Mouse (Mus musculus): ENCODE results near the gene Slc16a9. TPM values are rescaled to one million over a fixed set of nuclear protein-coding genes. Genes with fewer than 3 reads are reported as not detected.

Slc16a9 gene
- polyA plus RNA-seq, 1 experiment: 1.5 TPM

DNA sequence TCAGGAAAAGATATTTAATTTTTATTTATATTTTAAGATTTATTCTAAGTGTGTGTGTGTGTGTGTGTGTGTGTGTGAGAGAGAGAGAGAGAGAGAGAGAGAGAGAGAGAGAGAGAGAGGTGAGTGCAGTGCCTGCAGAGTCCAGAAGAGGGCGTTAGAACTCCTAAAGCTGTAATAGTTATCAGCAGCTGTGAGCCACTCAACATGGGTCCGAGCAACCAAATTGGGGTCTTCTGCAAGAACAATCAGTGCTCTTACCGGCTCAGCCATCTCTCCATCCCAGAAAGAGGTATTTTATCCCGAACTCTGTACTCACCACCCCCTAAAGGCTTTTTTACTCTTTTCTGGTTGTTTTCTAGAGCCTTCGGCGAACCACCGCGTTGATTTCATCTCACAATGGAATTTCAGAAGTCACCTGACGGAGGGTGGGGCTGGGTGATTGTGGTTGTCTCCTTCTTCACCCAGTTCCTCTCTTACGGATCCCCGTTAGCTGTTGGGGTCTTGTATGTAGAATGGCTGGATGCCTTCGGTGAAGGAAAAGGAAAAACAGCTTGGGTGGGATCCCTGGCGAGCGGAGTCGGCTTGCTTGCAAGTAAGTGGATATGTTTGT, 10.8 kb downstream of the Slc16a9 start:
- no peak for TF ChIP-seq CTCF (IDR thresholded peaks at IDR 0.05; ENCODE audit: control insufficient read depth, insufficient read depth, low read length)
- TF ChIP-seq POLR2A (IDR thresholded peaks at IDR 0.05; ENCODE audit: borderline replicate concordance, control insufficient read depth, low read depth, low read length): no peak
- Histone ChIP-seq H3K4me3 (replicated peaks; ENCODE audit: control insufficient read depth, low read depth, low read length) (no peak overlapping the region), H3K4me1 (ENCODE audit: control insufficient read depth, insufficient read depth, low read length) (no peaks in the 10 kb centered on the region; the same call in 1 of the 2 replicates), H3K27ac (ENCODE audit: control insufficient read depth, insufficient read depth, low read depth, low read length, poor library complexity) (no peak overlapping the region)
- 81% methylated on average over 15 of the region's 15 CpGs for WGBS

DNA sequence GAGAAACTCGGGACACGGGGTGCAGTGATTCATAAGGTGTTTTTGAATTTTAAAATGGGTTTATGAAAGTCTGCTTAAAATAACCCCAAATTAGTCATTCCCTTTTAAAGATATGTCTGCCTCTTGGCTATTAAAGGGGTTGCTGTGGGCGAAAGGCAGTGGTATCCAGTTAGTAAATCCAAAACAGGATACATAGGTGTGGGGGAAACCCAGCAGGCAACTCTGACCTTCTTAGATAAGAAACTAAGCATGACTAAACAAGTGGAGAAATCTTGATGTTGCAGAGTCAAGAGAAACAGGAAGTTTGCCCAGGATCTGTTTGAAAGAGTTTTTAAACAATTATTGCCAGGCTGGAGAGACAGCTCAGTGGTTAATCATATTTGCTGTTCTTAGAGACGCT, 12.1 kb downstream of the Slc16a9 start:
- TF ChIP-seq POLR2A (IDR thresholded peaks at IDR 0.05; ENCODE audit: borderline replicate concordance, control insufficient read depth, low read depth, low read length): no peak
- no peak for TF ChIP-seq CTCF (IDR thresholded peaks at IDR 0.05; ENCODE audit: control insufficient read depth, insufficient read depth, low read length)
- H3K4me3 ChIP-seq (replicated peaks; ENCODE audit: control insufficient read depth, low read depth, low read length): no peak overlapping the region
- H3K27ac ChIP-seq (ENCODE audit: control insufficient read depth, insufficient read depth, low read depth, low read length, poor library complexity): no peak overlapping the region
- WGBS: 8% methylated on average over 4 of the region's 4 CpGs
- no peaks in the 10 kb centered on the region; the same call in 1 of the 2 replicates for H3K4me1 ChIP-seq (ENCODE audit: control insufficient read depth, insufficient read depth, low read length)

DNA sequence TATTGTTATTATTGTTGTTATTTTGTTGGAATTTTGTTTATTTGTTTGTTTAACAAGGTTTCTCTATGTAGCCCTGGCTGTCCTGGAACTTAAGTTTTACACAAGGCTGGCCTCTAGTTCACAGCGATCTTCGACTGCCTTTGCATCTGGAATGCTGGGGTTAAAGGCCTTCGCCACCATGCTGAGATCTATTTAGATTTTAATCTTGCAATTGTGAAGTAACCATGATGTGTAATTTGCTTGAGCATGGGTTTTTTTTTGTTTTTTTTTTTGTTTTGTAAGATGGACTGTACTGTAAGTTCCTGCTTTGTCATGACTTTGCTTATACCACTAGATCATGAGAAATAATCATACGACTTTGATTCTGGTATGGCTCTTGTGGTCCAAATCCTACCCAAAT, 16.0 kb downstream of the Slc16a9 start:
- H3K4me3 ChIP-seq (replicated peaks; ENCODE audit: control insufficient read depth, low read depth, low read length): no peak overlapping the region
- no peak for TF ChIP-seq CTCF (IDR thresholded peaks at IDR 0.05; ENCODE audit: control insufficient read depth, insufficient read depth, low read length)
- no peak for TF ChIP-seq POLR2A (IDR thresholded peaks at IDR 0.05; ENCODE audit: borderline replicate concordance, control insufficient read depth, low read depth, low read length)
- no peak overlapping the region for H3K27ac ChIP-seq (ENCODE audit: control insufficient read depth, insufficient read depth, low read depth, low read length, poor library complexity)
- WGBS: 63% methylated on average over 4 of the region's 4 CpGs
- no peaks in the 10 kb centered on the region; the same call in 1 of the 2 replicates for H3K4me1 ChIP-seq (ENCODE audit: control insufficient read depth, insufficient read depth, low read length)

DNA sequence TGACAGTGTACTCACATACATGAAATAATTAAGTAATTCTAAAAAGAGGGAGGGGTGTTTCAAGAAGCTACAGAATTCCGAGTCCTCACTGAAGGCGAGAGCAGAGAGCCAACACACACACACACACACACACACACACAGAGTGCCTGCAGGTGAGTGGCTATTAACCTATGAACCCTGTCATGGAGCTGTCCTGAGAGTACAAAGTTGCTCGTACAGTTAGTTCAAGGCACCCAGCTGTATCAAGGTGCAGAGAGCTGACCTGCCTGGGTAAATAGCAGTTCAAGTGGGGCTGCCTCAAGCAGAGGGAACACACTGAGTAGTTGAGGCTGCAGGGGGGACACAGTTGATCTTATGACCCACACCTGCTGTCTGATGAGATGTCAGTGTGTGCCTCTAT, 17.2 kb downstream of the Slc16a9 start:
- Histone ChIP-seq H3K4me1 (ENCODE audit: control insufficient read depth, insufficient read depth, low read length) (no peaks in the 10 kb centered on the region; the same call in 1 of the 2 replicates), H3K4me3 (replicated peaks; ENCODE audit: control insufficient read depth, low read depth, low read length) (no peak overlapping the region), H3K27ac (ENCODE audit: control insufficient read depth, insufficient read depth, low read depth, low read length, poor library complexity) (no peak overlapping the region)
- 79% methylated on average over 3 of the region's 3 CpGs for WGBS
- no peak for TF ChIP-seq POLR2A (IDR thresholded peaks at IDR 0.05; ENCODE audit: borderline replicate concordance, control insufficient read depth, low read depth, low read length)
- no peak for TF ChIP-seq CTCF (IDR thresholded peaks at IDR 0.05; ENCODE audit: control insufficient read depth, insufficient read depth, low read length)

DNA sequence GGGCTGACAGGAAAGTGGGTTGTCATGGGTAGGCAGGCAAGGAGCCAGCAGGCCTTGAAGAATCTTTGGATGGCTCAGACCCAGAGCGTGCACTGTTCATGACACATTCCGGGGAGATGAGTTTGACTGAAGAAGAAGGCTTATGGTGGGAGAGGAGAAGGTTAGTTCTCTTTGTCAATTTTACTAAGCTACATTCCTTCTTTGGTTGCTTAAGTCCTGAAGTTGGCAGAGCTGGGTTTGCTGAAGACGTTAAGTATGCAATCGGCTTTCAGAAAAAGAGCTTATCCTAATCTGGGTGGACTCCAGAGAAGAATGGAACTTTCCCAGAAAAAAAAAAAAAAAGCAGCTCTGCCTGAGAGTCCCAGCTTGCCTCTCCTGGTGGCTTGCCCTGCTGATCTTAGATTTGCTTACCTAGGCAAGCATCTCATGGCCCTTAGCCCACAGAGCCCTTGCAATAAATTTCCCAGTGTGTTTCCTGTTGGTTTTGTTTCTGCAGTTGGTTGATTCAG, 18.8 kb downstream of the Slc16a9 start:
- WGBS: 51% methylated on average over 4 of the region's 4 CpGs
- TF ChIP-seq POLR2A (IDR thresholded peaks at IDR 0.05; ENCODE audit: borderline replicate concordance, control insufficient read depth, low read depth, low read length): no peak
- TF ChIP-seq CTCF (IDR thresholded peaks at IDR 0.05; ENCODE audit: control insufficient read depth, insufficient read depth, low read length): no peak
- Histone ChIP-seq H3K27ac (ENCODE audit: control insufficient read depth, insufficient read depth, low read depth, low read length, poor library complexity) (no peak overlapping the region), H3K4me1 (ENCODE audit: control insufficient read depth, insufficient read depth, low read length) (no peaks in the 10 kb centered on the region), H3K4me3 (replicated peaks; ENCODE audit: control insufficient read depth, low read depth, low read length) (no peak overlapping the region)

DNA sequence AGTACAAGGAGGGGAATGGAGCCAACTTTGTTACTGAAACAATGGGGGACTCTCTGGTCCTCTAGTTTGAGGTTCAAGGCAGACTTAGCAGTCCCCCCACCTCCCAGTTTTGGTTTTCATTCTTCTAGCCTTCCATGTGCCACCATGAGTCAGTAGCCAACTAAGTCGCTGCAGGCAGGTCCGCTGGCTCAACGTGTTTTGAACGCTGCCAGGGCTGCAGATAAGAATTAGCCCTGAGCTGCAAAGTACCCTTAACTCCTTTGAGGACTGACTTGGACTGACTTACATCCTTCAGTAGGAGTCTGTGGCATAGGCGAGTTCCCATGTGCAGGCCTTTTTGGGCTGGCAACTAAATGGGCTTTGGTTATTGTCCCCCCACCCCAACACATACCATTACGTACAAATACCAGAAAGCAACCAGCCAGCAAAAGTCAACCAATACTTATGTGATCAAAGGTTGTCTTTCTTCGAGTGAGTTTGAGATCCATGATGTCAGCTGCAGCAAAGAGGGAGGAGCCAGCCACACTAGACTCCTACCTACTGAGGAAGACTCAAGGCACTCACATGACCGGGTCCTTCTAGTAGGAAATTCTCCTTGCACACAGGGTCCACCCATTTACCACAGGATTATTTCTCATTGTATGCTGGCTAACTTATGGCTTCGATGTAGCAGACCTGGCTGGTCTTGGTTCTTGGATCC, 19.6 kb downstream of the Slc16a9 start:
- H3K4me1 ChIP-seq (ENCODE audit: control insufficient read depth, insufficient read depth, low read length): no peaks in the 10 kb centered on the region
- WGBS: 52% methylated on average over 9 of the region's 9 CpGs

DNA sequence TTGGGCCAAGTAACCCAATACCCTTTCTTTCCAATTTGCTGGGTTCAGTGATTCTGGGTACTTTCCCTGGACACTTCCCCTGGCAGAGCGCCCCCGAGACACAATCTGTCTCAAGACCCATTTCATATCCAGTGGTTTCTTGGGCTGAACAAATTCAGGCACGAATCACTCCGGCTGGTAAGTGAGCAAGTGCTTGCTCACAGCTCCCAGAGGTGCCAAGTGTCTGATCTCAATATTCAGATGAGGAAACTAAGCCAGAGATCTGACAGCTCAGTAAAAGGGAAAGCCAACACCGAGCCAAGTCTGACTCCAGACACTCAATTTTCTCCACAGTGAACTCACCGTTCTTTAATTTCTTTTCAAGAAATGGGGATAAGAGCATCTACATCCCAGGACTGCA, 21.6 kb downstream of the Slc16a9 start:
- no peak overlapping the region for H3K4me3 ChIP-seq (replicated peaks; ENCODE audit: control insufficient read depth, low read depth, low read length)
- TF ChIP-seq CTCF (IDR thresholded peaks at IDR 0.05; ENCODE audit: control insufficient read depth, insufficient read depth, low read length) (no peak), POLR2A (IDR thresholded peaks at IDR 0.05; ENCODE audit: borderline replicate concordance, control insufficient read depth, low read depth, low read length) (no peak)
- 83% methylated on average over 6 of the region's 6 CpGs for WGBS

More for the DNA sequence above, 19.6 kb downstream of the Slc16a9 start:
- Histone ChIP-seq H3K27ac (ENCODE audit: control insufficient read depth, insufficient read depth, low read depth, low read length, poor library complexity) (no peak overlapping the region), H3K4me3 (replicated peaks; ENCODE audit: control insufficient read depth, low read depth, low read length) (no peak overlapping the region)
- TF ChIP-seq POLR2A (IDR thresholded peaks at IDR 0.05; ENCODE audit: borderline replicate concordance, control insufficient read depth, low read depth, low read length) (no peak), CTCF (IDR thresholded peaks at IDR 0.05; ENCODE audit: control insufficient read depth, insufficient read depth, low read length) (no peak)

DNA sequence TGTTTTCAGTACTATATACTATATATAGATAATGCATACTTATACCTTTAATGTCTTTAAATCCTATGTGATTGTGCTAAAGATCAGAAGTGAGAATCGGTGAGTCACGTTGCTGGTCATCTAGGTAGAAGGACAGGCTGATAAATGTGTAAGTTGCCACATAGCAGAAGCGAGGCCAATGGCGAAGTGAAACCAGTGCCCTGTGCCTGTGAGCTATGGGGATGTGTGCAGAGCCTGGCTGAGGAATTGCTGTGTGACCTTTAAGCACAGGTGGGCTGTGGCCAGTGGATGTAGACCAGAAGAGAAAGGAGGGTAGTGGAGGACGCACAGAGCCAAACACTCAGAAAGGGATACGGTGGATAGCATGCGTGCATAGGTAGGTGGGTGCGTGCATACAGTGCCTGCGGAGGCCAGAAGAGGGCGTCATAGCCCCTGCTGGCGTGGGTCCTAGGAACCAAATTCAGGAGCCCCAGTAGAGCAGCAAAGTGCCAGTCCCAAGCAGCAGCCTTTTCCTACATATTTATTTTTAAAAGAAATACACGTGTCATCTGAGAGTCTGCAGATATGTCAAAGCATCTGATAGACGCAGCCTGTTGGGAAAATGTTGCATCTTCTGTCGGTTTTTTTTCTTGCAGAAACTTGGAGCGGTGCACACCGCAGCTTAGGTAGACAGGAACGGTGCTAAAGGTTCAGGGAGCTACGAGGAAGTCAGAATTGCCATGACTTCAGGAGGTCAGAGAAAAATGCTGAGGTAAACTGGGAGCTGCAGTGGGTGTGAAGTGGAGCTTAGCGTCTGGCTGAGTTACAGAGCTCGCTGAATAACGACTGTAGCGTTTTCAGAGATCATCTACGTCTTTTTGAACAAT, 23.9 kb downstream of the Slc16a9 start:
- Histone ChIP-seq H3K4me3 (replicated peaks; ENCODE audit: control insufficient read depth, low read depth, low read length) (no peak overlapping the region), H3K27ac (ENCODE audit: control insufficient read depth, insufficient read depth, low read depth, low read length, poor library complexity) (no peak overlapping the region), H3K4me1 (ENCODE audit: control insufficient read depth, insufficient read depth, low read length) (no peaks in the 10 kb centered on the region)
- TF ChIP-seq CTCF (IDR thresholded peaks at IDR 0.05; ENCODE audit: control insufficient read depth, insufficient read depth, low read length) (no peak), POLR2A (IDR thresholded peaks at IDR 0.05; ENCODE audit: borderline replicate concordance, control insufficient read depth, low read depth, low read length) (no peak)
- 76% methylated on average over 23 of the region's 23 CpGs for WGBS

More for the DNA sequence above, 21.6 kb downstream of the Slc16a9 start:
- Histone ChIP-seq H3K27ac (ENCODE audit: control insufficient read depth, insufficient read depth, low read depth, low read length, poor library complexity) (no peak overlapping the region), H3K4me1 (ENCODE audit: control insufficient read depth, insufficient read depth, low read length) (no peaks in the 10 kb centered on the region)
